Mouse (Mus musculus): ENCODE measurements around the gene Cdk12. TPM values are rescaled to one million over a fixed set of nuclear protein-coding genes. Genes with fewer than 3 reads are reported as not detected.
A peak's percentile ranks its signal among the peaks of the same experiment; 100 is the strongest.

Cdk12 gene
- polyA plus RNA-seq, 1 experiment from 2014 or later, result 10.0 TPM

- Histone ChIP-seq H3K36me3 (peaks cover 41% of the 10 kb centered on the region), H3K27ac (no peak overlapping the region), H3K4me2 (no peak overlapping the region), H3K27me3 (no peaks in the 10 kb centered on the region), H3K4me3 (no peak overlapping the region), H3K4me1 (no peaks in the 10 kb centered on the region), H3K9ac (no peak overlapping the region), H3K9me3 (no peaks in the 10 kb centered on the region)
- no peak for ATAC-seq (ENCODE audit: borderline replicate concordance, extremely low read depth, low FRiP score, low TSS enrichment)
- WGBS, result 78% methylated on average over 5 of the region's 5 CpGs
These were observed 63.0 kb downstream of the Cdk12 start for GRCm38 (mm10) chr11:98265891-98266290.

GRCm38 (mm10) chr11:98266699-98267402 is 64.0 kb downstream of the Cdk12 start:
- Histone ChIP-seq H3K9me3 (no peaks in the 10 kb centered on the region), H3K4me2 (no peak overlapping the region), H3K9ac (no peak overlapping the region), H3K36me3 (peaks cover 48% of the 10 kb centered on the region), H3K4me1 (no peaks in the 10 kb centered on the region), H3K27ac (no peak overlapping the region), H3K4me3 (no peak overlapping the region), H3K27me3 (no peaks in the 10 kb centered on the region)
- 70% methylated on average over 6 of the region's 6 CpGs for WGBS
- no peak for ATAC-seq (ENCODE audit: borderline replicate concordance, extremely low read depth, low FRiP score, low TSS enrichment)

- H3K36me3 ChIP-seq, result peaks cover 65% of the 10 kb centered on the region
- no peaks in the 10 kb centered on the region for H3K4me1 ChIP-seq
- 95% methylated on average over 3 of the region's 3 CpGs for WGBS
- H3K9me3 ChIP-seq, result no peaks in the 10 kb centered on the region
- H3K4me2 ChIP-seq, result no peak overlapping the region
- no peak overlapping the region for H3K4me3 ChIP-seq
- H3K27me3 ChIP-seq, result no peaks in the 10 kb centered on the region
- ATAC-seq (ENCODE audit: borderline replicate concordance, extremely low read depth, low FRiP score, low TSS enrichment), result no peak
- no peak overlapping the region for H3K27ac ChIP-seq
- no peak overlapping the region for H3K9ac ChIP-seq
These were observed 67.2 kb downstream of the Cdk12 start for GRCm38 (mm10) chr11:98270066-98270465.

GRCm38 (mm10) chr11:98270466-98270865 is 67.6 kb downstream of the Cdk12 start:
- ATAC-seq (ENCODE audit: borderline replicate concordance, extremely low read depth, low FRiP score, low TSS enrichment), result no peak
- Histone ChIP-seq H3K4me3 (no peak overlapping the region), H3K27ac (no peak overlapping the region), H3K9me3 (no peaks in the 10 kb centered on the region), H3K36me3 (peaks cover 65% of the 10 kb centered on the region), H3K9ac (no peak overlapping the region), H3K4me2 (no peak overlapping the region), H3K4me1 (no peaks in the 10 kb centered on the region), H3K27me3 (no peaks in the 10 kb centered on the region)

- no peak overlapping the region for H3K9ac ChIP-seq
- no peak overlapping the region for H3K4me2 ChIP-seq
- H3K27me3 ChIP-seq, result no peaks in the 10 kb centered on the region; the same call in 1 of the 2 replicates
- H3K27ac ChIP-seq, result no peak overlapping the region
- H3K9me3 ChIP-seq, result no peaks in the 10 kb centered on the region
- no peak for ATAC-seq (ENCODE audit: borderline replicate concordance, extremely low read depth, low FRiP score, low TSS enrichment)
- no peak overlapping the region for H3K4me3 ChIP-seq
- H3K36me3 ChIP-seq, result 0 out of 2 replicates have a peak, but pooled peaks cover 1% of the 10 kb centered on the region
- peaks cover 4% of the 10 kb centered on the region; the same call in 1 of the 2 replicates for H3K4me1 ChIP-seq
- WGBS, result 32% methylated on average over 9 of the region's 9 CpGs
These were observed 80.9 kb downstream of the Cdk12 start for GRCm38 (mm10) chr11:98283740-98284139.

- peak overlapping the region; percentile 45 for H3K4me2 ChIP-seq
- peak overlapping the region; percentile 13; the same call in 1 of the 2 replicates for H3K4me3 ChIP-seq
- 4% methylated on average over 16 of the region's 17 CpGs for WGBS
- ATAC-seq (ENCODE audit: borderline replicate concordance, extremely low read depth, low FRiP score, low TSS enrichment), result no peak
- H3K27me3 ChIP-seq, result no peaks in the 10 kb centered on the region; the same call in 1 of the 2 replicates
- H3K9ac ChIP-seq, result no peak overlapping the region
- no peak overlapping the region for H3K27ac ChIP-seq
- peaks cover 4% of the 10 kb centered on the region; the same call in 1 of the 2 replicates for H3K4me1 ChIP-seq
- no peaks in the 10 kb centered on the region for H3K9me3 ChIP-seq
- H3K36me3 ChIP-seq, result no peaks in the 10 kb centered on the region
These were observed 81.4 kb downstream of the Cdk12 start for GRCm38 (mm10) chr11:98284230-98284629.

- H3K4me3 ChIP-seq, result no peak overlapping the region
- H3K27me3 ChIP-seq, result no peaks in the 10 kb centered on the region; the same call in 1 of the 2 replicates
- ATAC-seq (ENCODE audit: borderline replicate concordance, extremely low read depth, low FRiP score, low TSS enrichment), result no peak
- no peaks in the 10 kb centered on the region for H3K36me3 ChIP-seq
- 42% methylated on average over 2 of the region's 2 CpGs for WGBS
- no peak overlapping the region for H3K27ac ChIP-seq
- no peak overlapping the region for H3K4me2 ChIP-seq
- H3K4me1 ChIP-seq, result peaks cover 4% of the 10 kb centered on the region; the same call in 1 of the 2 replicates
- H3K9ac ChIP-seq, result no peak overlapping the region
- H3K9me3 ChIP-seq, result no peaks in the 10 kb centered on the region
These were observed 82.5 kb downstream of the Cdk12 start for GRCm38 (mm10) chr11:98285368-98285767.

- H3K4me1 ChIP-seq, result peaks cover 4% of the 10 kb centered on the region; the same call in 1 of the 2 replicates
- no peaks in the 10 kb centered on the region; the same call in 1 of the 2 replicates for H3K27me3 ChIP-seq
- no peaks in the 10 kb centered on the region for H3K9me3 ChIP-seq
- ATAC-seq (ENCODE audit: borderline replicate concordance, extremely low read depth, low FRiP score, low TSS enrichment), result no peak
- no peaks in the 10 kb centered on the region for H3K36me3 ChIP-seq
- H3K4me2 ChIP-seq, result no peak overlapping the region
- H3K4me3 ChIP-seq, result no peak overlapping the region
- no peak overlapping the region for H3K27ac ChIP-seq
- no peak overlapping the region for H3K9ac ChIP-seq
- WGBS, result 30% methylated on average over 5 of the region's 5 CpGs
These were observed 84.7 kb downstream of the Cdk12 start for GRCm38 (mm10) chr11:98287531-98287930.

- Histone ChIP-seq H3K36me3 (no peaks in the 10 kb centered on the region), H3K4me2 (no peak overlapping the region), H3K9me3 (no peaks in the 10 kb centered on the region), H3K4me3 (no peak overlapping the region), H3K27me3 (no peaks in the 10 kb centered on the region; the same call in 1 of the 2 replicates), H3K9ac (no peak overlapping the region), H3K4me1 (peaks cover 4% of the 10 kb centered on the region; the same call in 1 of the 2 replicates), H3K27ac (no peak overlapping the region)
- ATAC-seq (ENCODE audit: borderline replicate concordance, extremely low read depth, low FRiP score, low TSS enrichment), result no peak
- 48% methylated on average over 7 of the region's 7 CpGs for WGBS
These were observed 85.1 kb downstream of the Cdk12 start for GRCm38 (mm10) chr11:98287961-98288360.

- Histone ChIP-seq H3K27me3 (no peaks in the 10 kb centered on the region; the same call in 1 of the 2 replicates), H3K36me3 (no peaks in the 10 kb centered on the region)
- ATAC-seq (ENCODE audit: borderline replicate concordance, extremely low read depth, low FRiP score, low TSS enrichment), result no peak
These were observed 87.0 kb downstream of the Cdk12 start for GRCm38 (mm10) chr11:98289873-98290272.

GRCm38 (mm10) chr11:98290906-98291305 is 88.0 kb downstream of the Cdk12 start:
- Histone ChIP-seq H3K27me3 (peaks cover 7% of the 10 kb centered on the region; the same call in 1 of the 2 replicates), H3K4me1 (peaks cover 13% of the 10 kb centered on the region; the same call in 1 of the 2 replicates), H3K9me3 (no peaks in the 10 kb centered on the region), H3K27ac (no peak overlapping the region), H3K36me3 (no peaks in the 10 kb centered on the region), H3K4me2 (no peak overlapping the region), H3K9ac (no peak overlapping the region), H3K4me3 (no peak overlapping the region)
- WGBS, result 59% methylated on average over 2 of the region's 2 CpGs
- no peak for ATAC-seq (ENCODE audit: borderline replicate concordance, extremely low read depth, low FRiP score, low TSS enrichment)

More at GRCm38 (mm10) chr11:98289873-98290272, 87.0 kb downstream of the Cdk12 start:
- Histone ChIP-seq H3K4me1 (0 out of 2 replicates have a peak, but pooled peaks cover 6% of the 10 kb centered on the region), H3K9ac (no peak overlapping the region), H3K4me2 (no peak overlapping the region), H3K4me3 (no peak overlapping the region), H3K9me3 (no peaks in the 10 kb centered on the region), H3K27ac (no peak overlapping the region)
- 50% methylated on average over 13 of the region's 13 CpGs for WGBS

- 28% methylated on average over 2 of the region's 2 CpGs for WGBS
- Histone ChIP-seq H3K9me3 (no peaks in the 10 kb centered on the region), H3K4me1 (peaks cover 30% of the 10 kb centered on the region), H3K27me3 (peaks cover 17% of the 10 kb centered on the region), H3K4me3 (no peak overlapping the region), H3K9ac (no peak overlapping the region), H3K27ac (no peak overlapping the region), H3K4me2 (no peak overlapping the region), H3K36me3 (no peaks in the 10 kb centered on the region)
- ATAC-seq (ENCODE audit: borderline replicate concordance, extremely low read depth, low FRiP score, low TSS enrichment), result no peak
These were observed 90.2 kb downstream of the Cdk12 start for GRCm38 (mm10) chr11:98293070-98293469.

All from lung, embryonic 15.5 days (tissue).